Mouse (Mus musculus): Measurements from ENCODE around the gene Gngt2. TPM values are rescaled to one million over a fixed set of nuclear protein-coding genes. Genes with fewer than 3 reads are reported as not detected.
A peak's percentile ranks its signal among the peaks of the same experiment; 100 is the strongest.

Gene Gngt2
- polyA plus RNA-seq, 1 experiment, result 2.7 TPM

GRCm38 (mm10) chr11:95795582-95795981, 41.4 kb upstream of the Gngt2 start:
- Histone ChIP-seq H3K36me3 (ENCODE audit: control insufficient read depth, insufficient read depth) (no peaks in the 10 kb centered on the region), H3ac (ENCODE audit: control insufficient read depth, insufficient read length, low read depth) (no peak overlapping the region), H3K4me3 (ENCODE audit: insufficient read depth, poor library complexity, severe bottlenecking) (no peak overlapping the region), H3K79me2 (ENCODE audit: control insufficient read depth, insufficient read depth) (no peaks in the 10 kb centered on the region), H3K27me3 (ENCODE audit: control insufficient read depth, insufficient read depth, insufficient read length) (no peaks in the 10 kb centered on the region), H3K79me3 (ENCODE audit: low read depth) (no peaks in the 10 kb centered on the region)
- TF ChIP-seq MYOG (IDR thresholded peaks at IDR 0.05; ENCODE audit: control insufficient read depth, extremely low read depth, insufficient read length) (no peak), USF1 (IDR thresholded peaks at IDR 0.05; ENCODE audit: low read depth) (no peak), MYOD1 (IDR thresholded peaks at IDR 0.05; ENCODE audit: control insufficient read depth, insufficient read length, low read depth) (no peak), CTCF (IDR thresholded peaks at IDR 0.05; ENCODE audit: control insufficient read depth, insufficient read depth, insufficient read length) (no peak), CEBPB (IDR thresholded peaks at IDR 0.05; ENCODE audit: low read depth) (no peak), FOSL1 (IDR thresholded peaks at IDR 0.05; ENCODE audit: insufficient read depth, low read length, poor library complexity, severe bottlenecking) (no peak), MAX (IDR thresholded peaks at IDR 0.05) (no peak)

GRCm38 (mm10) chr11:95805010-95805409, 32.0 kb upstream of the Gngt2 start:
- Histone ChIP-seq H3K79me3 (ENCODE audit: low read depth) (no peaks in the 10 kb centered on the region), H3ac (ENCODE audit: control insufficient read depth, insufficient read length, low read depth) (no peak overlapping the region), H3K36me3 (ENCODE audit: control insufficient read depth, insufficient read depth) (no peaks in the 10 kb centered on the region), H3K4me3 (ENCODE audit: insufficient read depth, poor library complexity, severe bottlenecking) (no peak overlapping the region), H3K79me2 (ENCODE audit: control insufficient read depth, insufficient read depth) (no peaks in the 10 kb centered on the region), H3K27me3 (ENCODE audit: control insufficient read depth, insufficient read depth, insufficient read length) (no peaks in the 10 kb centered on the region)
- TF ChIP-seq MYOD1 (IDR thresholded peaks at IDR 0.05; ENCODE audit: control insufficient read depth, insufficient read length, low read depth) (no peak), FOSL1 (IDR thresholded peaks at IDR 0.05; ENCODE audit: insufficient read depth, low read length, poor library complexity, severe bottlenecking) (no peak), CTCF (IDR thresholded peaks at IDR 0.05; ENCODE audit: control insufficient read depth, insufficient read depth, insufficient read length) (no peak), CEBPB (IDR thresholded peaks at IDR 0.05; ENCODE audit: low read depth) (no peak), USF1 (IDR thresholded peaks at IDR 0.05; ENCODE audit: low read depth) (no peak), MAX (IDR thresholded peaks at IDR 0.05) (no peak), MYOG (IDR thresholded peaks at IDR 0.05; ENCODE audit: control insufficient read depth, extremely low read depth, insufficient read length) (no peak)

- Histone ChIP-seq H3ac (ENCODE audit: control insufficient read depth, insufficient read length, low read depth) (no peak overlapping the region), H3K27me3 (ENCODE audit: control insufficient read depth, insufficient read depth, insufficient read length) (no peaks in the 10 kb centered on the region), H3K4me3 (ENCODE audit: insufficient read depth, poor library complexity, severe bottlenecking) (no peak overlapping the region), H3K79me3 (ENCODE audit: low read depth) (no peaks in the 10 kb centered on the region), H3K36me3 (ENCODE audit: control insufficient read depth, insufficient read depth) (no peaks in the 10 kb centered on the region), H3K79me2 (ENCODE audit: control insufficient read depth, insufficient read depth) (no peaks in the 10 kb centered on the region)
- TF ChIP-seq MAX (IDR thresholded peaks at IDR 0.05) (no peak), USF1 (IDR thresholded peaks at IDR 0.05; ENCODE audit: low read depth) (no peak), FOSL1 (IDR thresholded peaks at IDR 0.05; ENCODE audit: insufficient read depth, low read length, poor library complexity, severe bottlenecking) (peak; percentile 40), CTCF (IDR thresholded peaks at IDR 0.05; ENCODE audit: control insufficient read depth, insufficient read depth, insufficient read length) (no peak), MYOG (IDR thresholded peaks at IDR 0.05; ENCODE audit: control insufficient read depth, extremely low read depth, insufficient read length) (no peak), CEBPB (IDR thresholded peaks at IDR 0.05; ENCODE audit: low read depth) (no peak), MYOD1 (IDR thresholded peaks at IDR 0.05; ENCODE audit: control insufficient read depth, insufficient read length, low read depth) (peak; percentile 94)
These were observed 31.5 kb upstream of the Gngt2 start for GRCm38 (mm10) chr11:95805527-95805926.

GRCm38 (mm10) chr11:95807884-95808283, 29.1 kb upstream of the Gngt2 start:
- H3K27me3 ChIP-seq (ENCODE audit: control insufficient read depth, insufficient read depth, insufficient read length), result no peaks in the 10 kb centered on the region
- H3K36me3 ChIP-seq (ENCODE audit: control insufficient read depth, insufficient read depth), result no peaks in the 10 kb centered on the region
- H3K4me3 ChIP-seq (ENCODE audit: insufficient read depth, poor library complexity, severe bottlenecking), result no peak overlapping the region
- no peak for TF ChIP-seq USF1 (IDR thresholded peaks at IDR 0.05; ENCODE audit: low read depth)
- no peak for TF ChIP-seq MYOG (IDR thresholded peaks at IDR 0.05; ENCODE audit: control insufficient read depth, extremely low read depth, insufficient read length)
- TF ChIP-seq CTCF (IDR thresholded peaks at IDR 0.05; ENCODE audit: control insufficient read depth, insufficient read depth, insufficient read length), result no peak
- TF ChIP-seq MYOD1 (IDR thresholded peaks at IDR 0.05; ENCODE audit: control insufficient read depth, insufficient read length, low read depth), result no peak
- no peak for TF ChIP-seq FOSL1 (IDR thresholded peaks at IDR 0.05; ENCODE audit: insufficient read depth, low read length, poor library complexity, severe bottlenecking)
- no peak for TF ChIP-seq MAX (IDR thresholded peaks at IDR 0.05)
- no peak for TF ChIP-seq CEBPB (IDR thresholded peaks at IDR 0.05; ENCODE audit: low read depth)
- no peaks in the 10 kb centered on the region for H3K79me2 ChIP-seq (ENCODE audit: control insufficient read depth, insufficient read depth)
- no peak overlapping the region for H3ac ChIP-seq (ENCODE audit: control insufficient read depth, insufficient read length, low read depth)
- H3K79me3 ChIP-seq (ENCODE audit: low read depth), result no peaks in the 10 kb centered on the region

GRCm38 (mm10) chr11:95808448-95809011, 28.5 kb upstream of the Gngt2 start:
- H3K4me3 ChIP-seq (ENCODE audit: insufficient read depth, poor library complexity, severe bottlenecking), result no peak overlapping the region
- H3K79me2 ChIP-seq (ENCODE audit: control insufficient read depth, insufficient read depth), result no peaks in the 10 kb centered on the region
- no peak overlapping the region for H3ac ChIP-seq (ENCODE audit: control insufficient read depth, insufficient read length, low read depth)
- no peaks in the 10 kb centered on the region for H3K27me3 ChIP-seq (ENCODE audit: control insufficient read depth, insufficient read depth, insufficient read length)
- TF ChIP-seq MYOD1 (IDR thresholded peaks at IDR 0.05; ENCODE audit: control insufficient read depth, insufficient read length, low read depth), result no peak
- TF ChIP-seq MAX (IDR thresholded peaks at IDR 0.05), result no peak
- TF ChIP-seq MYOG (IDR thresholded peaks at IDR 0.05; ENCODE audit: control insufficient read depth, extremely low read depth, insufficient read length), result no peak
- no peak for TF ChIP-seq CTCF (IDR thresholded peaks at IDR 0.05; ENCODE audit: control insufficient read depth, insufficient read depth, insufficient read length)
- TF ChIP-seq FOSL1 (IDR thresholded peaks at IDR 0.05; ENCODE audit: insufficient read depth, low read length, poor library complexity, severe bottlenecking), result no peak
- no peak for TF ChIP-seq CEBPB (IDR thresholded peaks at IDR 0.05; ENCODE audit: low read depth)
- TF ChIP-seq USF1 (IDR thresholded peaks at IDR 0.05; ENCODE audit: low read depth), result no peak
- H3K36me3 ChIP-seq (ENCODE audit: control insufficient read depth, insufficient read depth), result no peaks in the 10 kb centered on the region
- no peaks in the 10 kb centered on the region for H3K79me3 ChIP-seq (ENCODE audit: low read depth)

All from C2C12 (cell line).